Mouse (Mus musculus): ENCODE measurements around the gene Sult3a2.
"Not testable (repeated sequence)": the region's sequence is repeated elsewhere in the genome, so short reads cannot be mapped to it uniquely, and the experiment has no call there.

Sult3a2 gene

GRCm38 (mm10) chr10:33786604-33787003, at the start of gene Sult3a2:
Gene Sult3a2 (minus strand): TSS chr10:33786704.
- no peak for DNase-seq

- DNase-seq: no peak
These were observed 34.4 kb upstream of the Sult3a2 start for GRCm38 (mm10) chr10:33820892-33821291.

GRCm38 (mm10) chr10:33816923-33817322, 30.4 kb upstream of the Sult3a2 start:
- no peak for DNase-seq

- DNase-seq: no peak
These were observed 27.8 kb upstream of the Sult3a2 start for GRCm38 (mm10) chr10:33814266-33814665.

GRCm38 (mm10) chr10:33811807-33812206, 25.3 kb upstream of the Sult3a2 start:
- DNase-seq: no peak

- DNase-seq: not testable (repeated sequence)
These were observed 10.9 kb upstream of the Sult3a2 start for GRCm38 (mm10) chr10:33797221-33797949.

- DNase-seq: not testable (repeated sequence)
These were observed 9.9 kb upstream of the Sult3a2 start for GRCm38 (mm10) chr10:33796269-33796915.

GRCm38 (mm10) chr10:33792166-33792565, 5.7 kb upstream of the Sult3a2 start:
- not testable (repeated sequence) for DNase-seq

- DNase-seq: no peak
These were observed 1.0 kb upstream of the Sult3a2 start for GRCm38 (mm10) chr10:33787541-33787940.

GRCm38 (mm10) chr10:33735251-33735650, 51.3 kb downstream of the Sult3a2 start:
- not testable (repeated sequence) for DNase-seq

GRCm38 (mm10) chr10:33733241-33733640, 53.3 kb downstream of the Sult3a2 start:
- DNase-seq: no peak

GRCm38 (mm10) chr10:33732409-33733185, 53.9 kb downstream of the Sult3a2 start:
- DNase-seq: no peak

- no peak for DNase-seq
These were observed 62.7 kb downstream of the Sult3a2 start for GRCm38 (mm10) chr10:33723764-33724163.

- no peak for DNase-seq
These were observed 64.6 kb downstream of the Sult3a2 start for GRCm38 (mm10) chr10:33721827-33722438.

Measured in thymus, postnatal 25 days (tissue).